Mouse (Mus musculus) ES-Bruce4 (cell line): ENCODE data around the gene Aars.

Source experiments
- EP300 ChIP-seq: IDR thresholded peaks from 2 replicates; pipeline ENCODE4 v1.6.1; 2011; ENCODE audit warnings: low read depth, low read length; ENCODE audit not compliant: insufficient read depth
- POLR2A ChIP-seq: IDR thresholded peaks from one replicate; pipeline ENCODE4 v1.8.1; 2011; ENCODE audit warnings: low read length; ENCODE audit not compliant: insufficient read depth

DNA sequence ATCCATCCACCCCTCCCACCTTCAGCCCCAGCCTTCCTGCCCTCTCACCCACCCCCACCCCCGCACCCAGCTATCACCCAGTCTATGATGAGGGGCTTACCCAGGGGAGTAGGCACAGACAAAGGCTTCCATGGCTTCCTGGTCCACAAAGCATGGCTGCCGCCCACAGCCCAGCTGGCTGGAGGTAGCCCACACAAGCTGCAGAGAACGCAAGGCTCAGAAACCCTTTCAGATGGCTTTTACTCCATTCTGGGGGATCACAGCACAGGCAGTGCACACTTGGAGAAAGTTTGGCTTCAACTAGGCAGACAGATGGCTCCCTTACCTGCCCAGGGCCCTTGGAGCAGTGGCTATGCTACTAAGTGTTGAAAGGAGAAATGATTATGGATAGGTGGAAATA is 43.0 kb downstream of the Aars start:
- no peak for TF ChIP-seq EP300
- no peak for TF ChIP-seq POLR2A
